Mouse (Mus musculus) liver, adult 2 months (tissue): ENCODE data around the gene Zfp423.

Source experiments
- CTCF ChIP-seq: fragments of 200-500 bp; IDR thresholded peaks from 2 replicates; pipeline ENCODE4 v1.5.1; 2011; ENCODE audit warnings: low read depth, low read length, control low read depth
- POLR2A ChIP-seq: fragments of 200-500 bp; IDR thresholded peaks from 2 replicates; pipeline ENCODE4 v1.6.1; 2011; ENCODE audit warnings: low read length, control low read depth; ENCODE audit not compliant: insufficient read depth; ENCODE audit errors: extremely low read depth

GRCm38 (mm10) chr8:87959320-87959920 is at the start of gene Zfp423:
- TF ChIP-seq POLR2A (no peak), CTCF (no peak)
